Mouse (Mus musculus) heart, adult 2 months (tissue): ENCODE measurements around the gene Thap4.

ENCODE experiments used
- CTCF ChIP-seq: fragments of 200-600 bp; IDR thresholded peaks from 2 replicates; pipeline ENCODE4 v1.8.1; 2022; ENCODE audit warnings: antibody characterized with exemption, mild to moderate bottlenecking, moderate library complexity
- EP300 ChIP-seq: fragments of 200-500 bp; IDR thresholded peaks from 2 replicates; pipeline ENCODE4 v1.6.1; 2011; ENCODE audit warnings: low read depth, low read length, control low read depth; ENCODE audit not compliant: insufficient read depth
- POLR2A ChIP-seq: fragments of 200-500 bp; IDR thresholded peaks from 2 replicates; pipeline ENCODE4 v1.6.1; 2011; ENCODE audit warnings: mild to moderate bottlenecking, low read depth, low read length, control low read depth; ENCODE audit not compliant: insufficient read depth

GRCm38 (mm10) chr1:93686245-93686960 lies 68.3 kb downstream of the Thap4 start:
- TF ChIP-seq POLR2A = no peak
- peak; percentile 64 for TF ChIP-seq CTCF
- TF ChIP-seq EP300 = 0 out of 2 replicates have a peak, but pooled peaks have one; percentile 15
